Mouse (Mus musculus) testis, adult 2 months (tissue): ENCODE results near the gene Krtcap2.

ENCODE experiments used
- CTCF ChIP-seq: fragments of 200-500 bp; IDR thresholded peaks from 2 replicates; pipeline ENCODE4 v1.5.1; 2012; ENCODE audit warnings: low read depth, mild to moderate bottlenecking, inconsistent platforms, low read length, moderate library complexity; ENCODE audit not compliant: control insufficient read depth, insufficient read depth, insufficient replicate concordance
- POLR2A ChIP-seq: fragments of 200-500 bp; IDR thresholded peaks from 2 replicates; pipeline ENCODE4 v1.6.1; 2012; ENCODE audit warnings: low read depth, mild to moderate bottlenecking, inconsistent platforms, low read length, moderate library complexity; ENCODE audit not compliant: control insufficient read depth

GRCm38 (mm10) chr3:89199839-89200238 is 45.9 kb upstream of the Krtcap2 start:
- TF ChIP-seq POLR2A: no peak
- TF ChIP-seq CTCF: no peak
